Mouse (Mus musculus): ENCODE results near the gene Tle3.

- TF ChIP-seq CTCF (conservative IDR thresholded peaks at IDR 0.05; ENCODE audit: low read length) (no peak), NANOG (IDR thresholded peaks at IDR 0.05; ENCODE audit: borderline replicate concordance, low read length) (no peak), POU5F1 (IDR thresholded peaks at IDR 0.05; ENCODE audit: borderline replicate concordance, low read length) (no peak)
These were observed 48.3 kb upstream of the Tle3 start for GRCm38 (mm10) chr9:61323879-61324278.
